Mouse (Mus musculus) intestine, embryonic 16.5 days (tissue): Measurements from ENCODE around the gene Gbp9. TPM values are rescaled to one million over a fixed set of nuclear protein-coding genes. Genes with fewer than 3 reads are reported as not detected.
"Not testable (repeated sequence)": the region's sequence is repeated elsewhere in the genome, so short reads cannot be mapped to it uniquely, and the experiment has no call there.

Source experiments
- ATAC-seq: fragments of 200-750 bp; cut with Nextera tagmentation; 2 replicates; pipeline ENCODE4 v1.8.0; 2017; ENCODE audit warnings: moderate TSS enrichment, moderate library complexity
- H3K27ac ChIP-seq: fragments of 300-500 bp; sonication (generic); 2 replicates; pipeline ENCODE4 v1.5.1; 2014; ENCODE audit warnings: mild to moderate bottlenecking, low read length
- H3K27me3 ChIP-seq: fragments of 300-500 bp; sonication (generic); replicated peaks from 2 replicates; pipeline ENCODE4 v1.6.1; 2014; ENCODE audit warnings: low read length, control low read depth, mixed read lengths; ENCODE audit not compliant: control insufficient read depth, insufficient read depth
- H3K36me3 ChIP-seq: fragments of 300-500 bp; sonication (generic); 2 replicates; pipeline ENCODE4 v1.6.1; 2014; ENCODE audit warnings: low read length, control low read depth; ENCODE audit not compliant: control insufficient read depth, insufficient read depth
- H3K4me1 ChIP-seq: fragments of 300-500 bp; sonication (generic); 2 replicates; pipeline ENCODE4 v1.6.1; 2014; ENCODE audit warnings: low read length, control low read depth, mixed read lengths; ENCODE audit not compliant: control insufficient read depth, insufficient read depth
- H3K4me2 ChIP-seq: fragments of 300-500 bp; sonication (generic); 2 replicates; pipeline ENCODE4 v1.6.1; 2014; ENCODE audit warnings: low read depth, low read length, control low read depth
- H3K4me3 ChIP-seq: fragments of 300-500 bp; sonication (generic); 2 replicates; pipeline ENCODE4 v1.5.1; 2014; ENCODE audit warnings: mild to moderate bottlenecking, low read length
- H3K9ac ChIP-seq: fragments of 300-500 bp; sonication (generic); 2 replicates; pipeline ENCODE4 v1.6.1; 2014; ENCODE audit warnings: low read depth, low read length
- H3K9me3 ChIP-seq: fragments of 300-500 bp; sonication (generic); 2 replicates; pipeline ENCODE4 v1.6.1; 2016; ENCODE audit warnings: low read length, control low read depth; ENCODE audit not compliant: control insufficient read depth
- WGBS: fragments of 180-500 bp; shearing (Covaris S2); extraction: QIAGEN DNeasy Blood & Tissue Kit; methylation state at CpG from one replicate; pipeline ENCODE4 v1.1.7; 2014; 5-methylcytosine and 5-hydroxymethylcytosine counted together
- polyA plus RNA-seq: library from polyadenylated mRNA; unstranded; fragments of >200 nt; fragmentation: Nextera tagmentation; extraction: Ambion mirVana; gene quantifications from 2 replicates; pipeline ENCODE4 v1.2.1, GENCODE M21; 2015

The Gbp9 gene
- polyA plus RNA-seq, 1 experiment from 2014 or later, result 1.9 TPM

DNA sequence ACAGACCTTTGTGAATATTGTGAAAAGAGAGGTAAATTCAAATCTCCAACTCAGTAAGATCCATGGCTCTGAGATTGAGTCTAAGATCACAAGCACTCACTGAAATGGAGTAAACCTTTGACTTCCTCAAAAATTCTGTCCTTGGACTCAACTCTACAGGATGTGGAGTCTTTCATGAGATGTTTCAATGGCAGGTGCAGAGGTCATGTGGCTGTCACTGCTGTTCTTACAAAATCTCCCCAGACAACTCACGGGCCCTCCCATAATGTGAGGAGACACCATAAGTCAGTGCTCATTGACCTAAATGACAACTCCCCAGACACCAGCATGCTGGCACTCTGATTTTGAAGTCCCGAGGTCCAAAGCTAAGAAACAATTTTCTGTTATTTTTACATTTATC, 74.9 kb downstream of the Gbp9 start:
- not testable (repeated sequence) for H3K36me3 ChIP-seq, H3K9me3 ChIP-seq, ATAC-seq, H3K4me3 ChIP-seq, H3K4me2 ChIP-seq, H3K27ac ChIP-seq, H3K9ac ChIP-seq, H3K4me1 ChIP-seq, H3K27me3 ChIP-seq
- 68% methylated on average over 2 of the region's 2 CpGs for WGBS

DNA sequence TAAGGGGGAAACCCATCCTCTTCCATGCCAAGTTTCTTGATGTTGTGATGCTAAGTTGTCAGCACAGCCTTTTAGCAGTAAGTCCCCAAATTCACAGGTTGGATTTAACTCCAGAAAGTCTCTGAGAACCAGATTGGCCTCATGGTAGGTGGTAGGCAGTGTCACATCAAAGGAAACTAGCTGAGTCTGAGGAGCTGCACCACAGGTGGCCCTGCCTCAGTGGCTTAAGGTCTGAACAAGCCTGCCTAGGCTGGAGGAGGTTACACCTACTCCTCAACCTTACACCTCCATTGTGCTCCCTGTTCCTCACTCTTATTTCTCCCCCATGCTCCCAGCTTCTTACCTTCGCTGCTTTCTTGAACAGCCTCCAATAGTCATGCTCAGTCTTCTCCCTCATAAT, 76.0 kb downstream of the Gbp9 start:
- ATAC-seq, result no peak
- H3K4me3 ChIP-seq, result no peak overlapping the region
- no peaks in the 10 kb centered on the region for H3K27me3 ChIP-seq
- H3K9me3 ChIP-seq, result no peaks in the 10 kb centered on the region
- no peak overlapping the region for H3K27ac ChIP-seq
- WGBS, result 69% methylated on average over 1 of the region's 1 CpGs
- H3K4me2 ChIP-seq, result no peak overlapping the region
- H3K9ac ChIP-seq, result no peak overlapping the region
- H3K4me1 ChIP-seq, result no peaks in the 10 kb centered on the region
- no peaks in the 10 kb centered on the region for H3K36me3 ChIP-seq

- not testable (repeated sequence) for H3K4me3 ChIP-seq, H3K4me1 ChIP-seq, H3K9ac ChIP-seq, H3K27me3 ChIP-seq, H3K4me2 ChIP-seq, H3K9me3 ChIP-seq, H3K36me3 ChIP-seq, ATAC-seq, H3K27ac ChIP-seq
- 68% methylated on average over 2 of the region's 2 CpGs for WGBS
Observed at GRCm38 (mm10) chr5:105062403-105062802, 76.9 kb downstream of the Gbp9 start.

GRCm38 (mm10) chr5:105060224-105060623, 79.1 kb downstream of the Gbp9 start:
- Histone ChIP-seq H3K4me1 (no peaks in the 10 kb centered on the region), H3K9me3 (no peaks in the 10 kb centered on the region), H3K36me3 (no peaks in the 10 kb centered on the region), H3K9ac (no peak overlapping the region), H3K4me2 (no peak overlapping the region), H3K27ac (no peak overlapping the region), H3K27me3 (no peaks in the 10 kb centered on the region), H3K4me3 (no peak overlapping the region)
- no peak for ATAC-seq
- 81% methylated on average over 2 of the region's 2 CpGs for WGBS

GRCm38 (mm10) chr5:105055279-105055678, 84.1 kb downstream of the Gbp9 start:
- 92% methylated on average over 2 of the region's 2 CpGs for WGBS
- H3K9ac ChIP-seq, result no peak overlapping the region
- H3K4me1 ChIP-seq, result no peaks in the 10 kb centered on the region
- H3K9me3 ChIP-seq, result no peaks in the 10 kb centered on the region
- no peak overlapping the region for H3K27ac ChIP-seq
- ATAC-seq, result no peak
- H3K36me3 ChIP-seq, result no peaks in the 10 kb centered on the region
- H3K27me3 ChIP-seq, result no peaks in the 10 kb centered on the region
- no peak overlapping the region for H3K4me3 ChIP-seq
- H3K4me2 ChIP-seq, result no peak overlapping the region

DNA sequence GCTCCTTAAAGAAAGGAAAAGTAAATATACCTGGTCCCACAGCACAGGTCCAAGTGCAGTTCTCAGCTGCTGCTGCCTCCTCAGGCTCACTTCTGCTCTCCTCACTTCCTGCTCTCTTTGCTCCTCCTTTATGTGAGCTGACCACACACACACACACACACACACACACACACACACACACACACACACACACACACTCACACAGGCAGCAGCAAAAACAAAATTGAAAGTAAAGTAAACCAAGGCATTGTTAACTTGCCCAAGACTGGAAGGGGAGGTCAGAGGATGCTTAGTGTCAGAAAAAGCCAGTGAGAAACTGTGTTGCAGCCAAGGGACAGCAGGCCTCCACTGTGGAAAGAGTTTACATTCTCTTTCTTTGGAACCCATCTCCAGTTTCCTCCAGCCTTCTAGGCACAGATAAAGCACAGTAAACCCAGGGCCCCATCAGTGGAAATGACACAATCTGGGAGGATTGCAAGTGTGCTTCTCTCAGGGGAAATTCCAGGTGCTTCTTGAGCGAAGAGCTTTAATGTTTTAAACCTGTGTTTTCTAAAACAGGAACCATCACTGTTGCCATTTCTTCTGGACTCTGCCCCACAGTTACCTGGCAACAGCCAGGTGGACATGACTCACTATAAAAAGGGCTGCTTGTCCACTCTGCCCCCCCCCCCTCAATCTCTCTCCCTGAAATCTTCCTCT, 85.7 kb downstream of the Gbp9 start:
- H3K4me2 ChIP-seq, H3K4me1 ChIP-seq, H3K4me3 ChIP-seq, H3K27ac ChIP-seq, H3K36me3 ChIP-seq, H3K9me3 ChIP-seq, H3K27me3 ChIP-seq, ATAC-seq, H3K9ac ChIP-seq: not testable (repeated sequence)
- WGBS, result 57% methylated on average over 1 of the region's 1 CpGs

GRCm38 (mm10) chr5:105032362-105032761, 107.0 kb downstream of the Gbp9 start:
- H3K27me3 ChIP-seq, result no peaks in the 10 kb centered on the region
- no peak for ATAC-seq
- H3K4me3 ChIP-seq, result no peak overlapping the region
- no peaks in the 10 kb centered on the region for H3K36me3 ChIP-seq
- WGBS, result 77% methylated on average over 2 of the region's 2 CpGs
- H3K9me3 ChIP-seq, result no peaks in the 10 kb centered on the region
- H3K4me1 ChIP-seq, result no peaks in the 10 kb centered on the region
- no peak overlapping the region for H3K4me2 ChIP-seq
- H3K27ac ChIP-seq, result no peak overlapping the region
- H3K9ac ChIP-seq, result no peak overlapping the region

Other genes starting within 250 kb of the Gbp9 start
- gene Abcg3, start 156.8 kb downstream of the Gbp9 start, polyA plus RNA-seq, result 3.1 and 3.4 TPM in 2 replicates
- 2.2 and 2.3 TPM in 2 replicates for gene Gbp8, start within 50 bp of the Gbp9 start, polyA plus RNA-seq
- 1.2 and 1.5 TPM in 2 replicates for gene Gbp4, start within 50 bp of the Gbp9 start, polyA plus RNA-seq
- not detected in 2 replicates for gene Gbp10, start 100.0 kb upstream of the Gbp9 start, polyA plus RNA-seq
- 0.09 TPM in 1 of 2 replicates, not detected in the other for gene Gm43302, start 154.2 kb upstream of the Gbp9 start, polyA plus RNA-seq
- gene Gbp6, start 154.2 kb upstream of the Gbp9 start, polyA plus RNA-seq, result 1.1 and 1.4 TPM in 2 replicates